Mouse (Mus musculus) heart, adult 2 months (tissue): ENCODE data around the gene Uhrf1.

Experiments used
- CTCF ChIP-seq: fragments of 200-600 bp; IDR thresholded peaks from 2 replicates; pipeline ENCODE4 v1.8.1; 2022; ENCODE audit warnings: antibody characterized with exemption, mild to moderate bottlenecking, moderate library complexity
- EP300 ChIP-seq: fragments of 200-500 bp; IDR thresholded peaks from 2 replicates; pipeline ENCODE4 v1.6.1; 2011; ENCODE audit warnings: low read depth, low read length, control low read depth; ENCODE audit not compliant: insufficient read depth

- no peak for TF ChIP-seq CTCF
- TF ChIP-seq EP300: no peak
Observed at GRCm38 (mm10) chr17:56278340-56278739, 24.8 kb upstream of the Uhrf1 start.
